ENCODE assay signal across 14 mouse cellular contexts in the genomic region with DNA sequence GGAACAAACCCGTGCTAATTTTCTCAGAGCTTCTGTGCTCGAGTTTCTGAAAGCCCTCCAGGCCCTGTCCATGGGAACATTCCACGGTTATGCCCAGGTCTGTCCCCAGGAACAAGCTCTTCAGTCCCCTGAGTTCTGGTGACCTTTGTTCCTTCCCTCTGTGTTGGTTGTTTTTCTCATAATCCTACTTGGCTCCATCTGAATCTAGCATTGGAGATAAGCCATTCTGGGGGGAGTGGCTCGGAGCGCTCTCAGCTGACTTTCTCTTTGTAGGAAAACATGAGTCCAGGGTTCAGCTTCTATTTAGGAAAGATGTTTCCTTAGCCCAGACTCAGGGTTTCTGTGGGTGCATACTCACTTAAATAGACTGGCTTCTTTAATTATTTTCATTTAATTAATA. TPM values are rescaled to one million over a fixed set of nuclear protein-coding genes. Genes with fewer than 3 reads are reported as not detected.
DNase-seq lines count a peak whose midpoint lies in the region; ATAC-seq and TF ChIP-seq lines count a peak whose summit lies in the region.
"Had no signal": no experiment of that assay in that cellular context is flagged by ENCODE, and none has a peak within 500 bp of the region (broad histone marks: within the 10 kb centered on the region; RNA-seq: fewer than 3 reads in every experiment).

No protein-coding gene starts in this region.

- H3K9me3 ChIP-seq in kidney, embryonic 14.5 days (ENCODE audit: control insufficient read depth, low read length) = no peaks in the 10 kb centered on the region
- H3K9me3 ChIP-seq in intestine, embryonic 16.5 days (ENCODE audit: control insufficient read depth, low read length) = no peaks in the 10 kb centered on the region
- H3K9me3 ChIP-seq in stomach, embryonic 16.5 days (replicated peaks; ENCODE audit: control insufficient read depth, low read length) = no peaks in the 10 kb centered on the region
- H3K9me3 ChIP-seq: hindbrain, embryonic 13.5 days had no signal

- H3K4me2 ChIP-seq in kidney, embryonic 14.5 days (replicated peaks; ENCODE audit: low read depth, low read length) = no peak overlapping the region
- no peak overlapping the region; the same call in 1 of the 2 replicates for H3K4me2 ChIP-seq in intestine, embryonic 16.5 days (ENCODE audit: low read depth, low read length)
- H3K4me2 ChIP-seq in stomach, embryonic 16.5 days (ENCODE audit: low read depth, low read length) = no peak overlapping the region
- H3K4me2 ChIP-seq: hindbrain, embryonic 13.5 days; liver, embryonic 11.5 days had no signal

- peak; percentile 26 for DNase-seq in gastrocnemius, adult 2 months
- DNase-seq in gastrocnemius, adult 8-10 months (ENCODE audit: low spot score in 2 of 2) = no peak
- peak; percentile 28 to 45 for DNase-seq in kidney, adult 8-10 months
- no peak for DNase-seq in frontal cortex, postnatal 10 days (ENCODE audit: low spot score in 2 of 2)
- DNase-seq in spleen, postnatal 10 days (ENCODE audit: low spot score in 2 of 2) = no peak
- DNase-seq: B cell, adult 2 months; cerebellum, adult 8-10 months; right cerebral cortex, adult 18-20 months had no signal

- 80% methylated on average over 5 of the region's 5 CpGs for WGBS in kidney, embryonic 14.5 days
- 65% methylated on average over 5 of the region's 5 CpGs for WGBS in intestine, embryonic 16.5 days
- WGBS in stomach, embryonic 16.5 days = 76% methylated on average over 5 of the region's 5 CpGs

- H3K4me3 ChIP-seq in gastrocnemius, adult 2 months = peak overlapping the region; percentile 6
- no peak overlapping the region for H3K4me3 ChIP-seq in kidney, embryonic 14.5 days (ENCODE audit: low read length)
- H3K4me3 ChIP-seq in intestine, embryonic 16.5 days (ENCODE audit: low read length) = no peak overlapping the region
- H3K4me3 ChIP-seq in stomach, embryonic 16.5 days (replicated peaks; ENCODE audit: low read length) = no peak overlapping the region
- H3K4me3 ChIP-seq: erythroblast, embryonic 14.5 days; hindbrain, embryonic 13.5 days had no signal

- intact Hi-C loops in gastrocnemius, adult 2 months (cut with DNase I) = no loop called here

- no peak for TF ChIP-seq CTCF in gastrocnemius, adult 2 months (IDR thresholded peaks at IDR 0.05)

- no peaks in the 10 kb centered on the region for H3K27me3 ChIP-seq in kidney, embryonic 14.5 days (ENCODE audit: control insufficient read depth, insufficient read depth, low read length)
- H3K27me3 ChIP-seq in intestine, embryonic 16.5 days (replicated peaks; ENCODE audit: control insufficient read depth, insufficient read depth, low read length) = no peaks in the 10 kb centered on the region
- no peaks in the 10 kb centered on the region for H3K27me3 ChIP-seq in stomach, embryonic 16.5 days (ENCODE audit: control insufficient read depth, insufficient read depth, low read length)
- H3K27me3 ChIP-seq: hindbrain, embryonic 13.5 days had no signal

- no peak overlapping the region for H3K9ac ChIP-seq in kidney, embryonic 14.5 days (ENCODE audit: low read depth, low read length)
- no peak overlapping the region for H3K9ac ChIP-seq in intestine, embryonic 16.5 days (ENCODE audit: low read depth, low read length)
- H3K9ac ChIP-seq in stomach, embryonic 16.5 days (ENCODE audit: low read length) = no peak overlapping the region
- H3K9ac ChIP-seq: hindbrain, embryonic 13.5 days had no signal

- no peaks in the 10 kb centered on the region for H3K36me3 ChIP-seq in kidney, embryonic 14.5 days (ENCODE audit: control insufficient read depth, insufficient read depth, low read length)
- no peaks in the 10 kb centered on the region for H3K36me3 ChIP-seq in intestine, embryonic 16.5 days (ENCODE audit: control insufficient read depth, insufficient read depth, low read length)
- H3K36me3 ChIP-seq in stomach, embryonic 16.5 days (ENCODE audit: control insufficient read depth, insufficient read depth, low read length) = no peaks in the 10 kb centered on the region
- H3K36me3 ChIP-seq: hindbrain, embryonic 13.5 days had no signal

- no peaks in the 10 kb centered on the region for H3K4me1 ChIP-seq in kidney, embryonic 14.5 days (ENCODE audit: control insufficient read depth, insufficient read depth, low read length)
- H3K4me1 ChIP-seq in intestine, embryonic 16.5 days (ENCODE audit: control insufficient read depth, insufficient read depth, low read length) = peaks cover 9% of the 10 kb centered on the region
- 0 out of 2 replicates have a peak, but pooled peaks cover 2% of the 10 kb centered on the region for H3K4me1 ChIP-seq in stomach, embryonic 16.5 days (ENCODE audit: control insufficient read depth, insufficient read depth, low read length)
- H3K4me1 ChIP-seq: hindbrain, embryonic 13.5 days had no signal

- peak overlapping the region; percentile 28; the same call in 1 of the 2 replicates for H3K27ac ChIP-seq in gastrocnemius, adult 2 months
- H3K27ac ChIP-seq in kidney, embryonic 14.5 days (ENCODE audit: low read depth, low read length) = no peak overlapping the region
- peak overlapping the region; percentile 47 for H3K27ac ChIP-seq in intestine, embryonic 16.5 days (ENCODE audit: low read length)
- no peak overlapping the region for H3K27ac ChIP-seq in stomach, embryonic 16.5 days (ENCODE audit: low read length)
- H3K27ac ChIP-seq: hindbrain, embryonic 13.5 days had no signal

- no peak for ATAC-seq in kidney, embryonic 14.5 days (ENCODE audit: low FRiP score, low TSS enrichment)
- peak; percentile 81 for ATAC-seq in intestine, embryonic 16.5 days
- ATAC-seq in stomach, embryonic 16.5 days (ENCODE audit: insufficient read depth, low FRiP score) = peak; percentile 58; the same call in 1 of the 2 replicates

RNA-seq across cellular contexts. Expression of gene Pde3a, which starts 58.7 kb away (rescaled TPM):
- 1 to 10 TPM; 2.8 to 3.5 TPM for total RNA-seq in gastrocnemius, adult 2 months (2021)
- 1 to 10 TPM; 1.1 to 2.2 (median 1.6) TPM for total RNA-seq in gastrocnemius, adult 8-10 months (2022)
- 10.5 and 13.8 TPM in 2 replicates for polyA plus RNA-seq in kidney, embryonic 14.5 days (2014; fragmentation: Nextera tagmentation; extraction: Ambion mirVana)
- 14.7 and 17.9 TPM in 2 replicates for polyA plus RNA-seq in intestine, embryonic 16.5 days (2015; fragmentation: Nextera tagmentation; extraction: Ambion mirVana)
- 7.8 and 9.6 TPM in 2 replicates for polyA plus RNA-seq in stomach, embryonic 16.5 days (2015; fragmentation: Nextera tagmentation; extraction: Ambion mirVana)
- polyA plus RNA-seq: erythroblast, embryonic 14.5 days had no signal

Comparison
In these comparisons a context has a peak if more than half of its experiments do, and no peak if none do; other contexts are left out.
1. DNase-seq: peak in gastrocnemius, adult 2 months (single experiment) and kidney, adult 8-10 months (2 of 2); none in gastrocnemius, adult 8-10 months (0 of 2), frontal cortex, postnatal 10 days (0 of 2) and spleen, postnatal 10 days (0 of 2).
2. H3K27ac ChIP-seq: peak in gastrocnemius, adult 2 months (single experiment) and intestine, embryonic 16.5 days (single experiment); none in kidney, embryonic 14.5 days (single experiment) and stomach, embryonic 16.5 days (single experiment).